In genomic region chr12:111325744-111326424, GRCm38 (mm10) we compare ENCODE assay signal across 20 mouse cellular contexts. TPM values are rescaled to one million over a fixed set of nuclear protein-coding genes. Genes with fewer than 3 reads are reported as not detected.
"Had no signal": no experiment of that assay in that cellular context is flagged by ENCODE, and none has a peak within 500 bp of the region (broad histone marks: within the 10 kb centered on the region; RNA-seq: fewer than 3 reads in every experiment).

No protein-coding gene starts in this region.

- DNase-seq: kidney, adult 9 months; kidney, postnatal 36 days; layer of hippocampus, adult 9-11 months; layer of hippocampus, postnatal 36 days; liver; liver, embryonic 13.5 days; liver, postnatal 0 days; lung, postnatal 14 days; right cerebral cortex, adult 18-20 months; thymus, adult 18-20 months; thymus, postnatal 14 days had no signal

- H3K9me3 ChIP-seq: limb, embryonic 12.5 days; liver, embryonic 13.5 days; lung, embryonic 15.5 days; midbrain, embryonic 15.5 days; neural tube, embryonic 13.5 days had no signal

- H3K4me2 ChIP-seq: limb, embryonic 12.5 days; liver, embryonic 13.5 days; lung, embryonic 15.5 days; midbrain, embryonic 11.5 days; midbrain, embryonic 15.5 days; neural tube, embryonic 13.5 days had no signal

- ATAC-seq: liver, postnatal 0 days; midbrain, embryonic 15.5 days had no signal

- H3K27ac ChIP-seq: kidney, postnatal 0 days; limb, embryonic 12.5 days; liver, embryonic 13.5 days; lung, embryonic 15.5 days; macrophage; midbrain, embryonic 15.5 days; neural tube, embryonic 13.5 days had no signal

- H3K27me3 ChIP-seq: limb, embryonic 12.5 days; liver, embryonic 13.5 days; lung, embryonic 15.5 days; midbrain, embryonic 15.5 days; neural tube, embryonic 13.5 days had no signal

- H3K4me1 ChIP-seq: limb, embryonic 12.5 days; midbrain, embryonic 15.5 days; neural tube, embryonic 13.5 days had no signal

- H3K4me3 ChIP-seq: limb, embryonic 12.5 days; liver, embryonic 13.5 days; lung, embryonic 15.5 days; megakaryocyte, embryonic 14.5 days; midbrain, embryonic 15.5 days; neural tube, embryonic 13.5 days had no signal

- H3K9ac ChIP-seq: limb, embryonic 12.5 days; liver, embryonic 13.5 days; liver, postnatal 0 days; lung, embryonic 15.5 days; midbrain, embryonic 15.5 days; neural tube, embryonic 13.5 days had no signal

RNA-seq across cellular contexts. Expression of gene Amn, which starts 55.0 kb away (rescaled TPM):
- polyA plus RNA-seq: macrophage; stomach, embryonic 14.5 days had no signal
